Mouse (Mus musculus) urinary bladder, postnatal 36 days (tissue): ENCODE results near the gene Meis1.

Source experiments
- DNase-seq, 2 experiments: peaks; one replicate each; pipeline ENCODE4 v3.0.0; 2022; ENCODE audit warnings: low spot score in 2 of 2, mixed read lengths in 1 of 2

Meis1 gene

DNA sequence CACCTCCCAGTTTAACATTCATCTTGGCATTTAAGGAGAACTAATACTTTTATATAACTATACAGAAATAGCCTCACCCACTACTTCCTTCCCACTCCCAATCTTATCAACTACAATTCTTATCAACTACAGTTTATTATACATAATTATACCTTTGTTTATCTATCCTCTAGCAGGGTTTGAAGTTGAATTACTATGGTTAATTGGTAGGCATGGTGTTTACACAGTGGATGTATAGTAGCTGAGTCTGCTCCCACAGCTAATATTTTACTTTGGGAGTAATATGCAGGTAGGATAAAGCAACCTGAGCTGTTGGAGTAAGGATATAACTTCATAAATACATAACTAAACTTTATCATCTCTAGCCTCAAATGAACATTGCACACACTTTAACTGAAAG, 188.7 kb downstream of the Meis1 start:
- DNase-seq = no peak
